Mouse (Mus musculus) CH12.LX (cell line): ENCODE data around the gene Kctd17. TPM values are rescaled to one million over a fixed set of nuclear protein-coding genes. Genes with fewer than 3 reads are reported as not detected.

Source experiments
- DNase-seq: peaks from one replicate; pipeline ENCODE4 v3.0.0-alpha.2; 2013; ENCODE audit errors: extremely low read depth
- H3K27ac ChIP-seq: 2 replicates; pipeline ENCODE4 v1.5.1; 2012; ENCODE audit warnings: low read depth, mild to moderate bottlenecking, control low read depth, moderate library complexity; ENCODE audit not compliant: insufficient read depth
- H3K27me3 ChIP-seq: replicated peaks from 2 replicates; pipeline ENCODE3; 2012; ENCODE audit warnings: inconsistent platforms
- H3K36me3 ChIP-seq, 2 experiments: replicated peaks in 1 of 2; 2 replicates each; pipeline versions ENCODE3 to v1.6.1; 2012; ENCODE audit warnings: inconsistent platforms in 1 of 2, low read length in 1 of 2, mild to moderate bottlenecking in 1 of 2, mixed read lengths in 1 of 2, moderate library complexity in 1 of 2; ENCODE audit not compliant: control insufficient read depth in 1 of 2, insufficient read depth in 1 of 2
- H3K4me1 ChIP-seq, 2 experiments: 2 replicates each; pipeline ENCODE4 v1.6.1; 2012; ENCODE audit warnings: inconsistent platforms in 1 of 2, moderate library complexity in 1 of 2; ENCODE audit not compliant: insufficient read depth in 2 of 2, control insufficient read depth in 1 of 2
- H3K4me2 ChIP-seq: 2 replicates; pipeline ENCODE4 v1.6.1; 2012; ENCODE audit warnings: low read depth, mild to moderate bottlenecking, control low read depth; ENCODE audit not compliant: poor library complexity, insufficient read depth, severe bottlenecking
- H3K4me3 ChIP-seq, 3 experiments: fragments of 150-350 bp in 1 of 3; sonication (generic) in 1 of 3; replicated peaks in 1 of 3; 2 replicates each; pipeline versions ENCODE3 to v1.5.1; 2011 to 2012; ENCODE audit warnings: low read depth in 2 of 3, low read length in 2 of 3, mild to moderate bottlenecking in 2 of 3, moderate library complexity in 2 of 3, control low read depth in 1 of 3, improper control_type of control experiment in 1 of 3, inconsistent platforms in 1 of 3, mixed read lengths in 1 of 3; ENCODE audit not compliant: poor library complexity in 1 of 3
- H3K79me2 ChIP-seq: replicated peaks from 2 replicates; pipeline ENCODE4 v1.6.1; 2012; ENCODE audit warnings: mild to moderate bottlenecking, moderate library complexity; ENCODE audit not compliant: control insufficient read depth, poor library complexity, insufficient read depth, severe bottlenecking; ENCODE audit errors: extremely low read depth
- H3K9ac ChIP-seq: 2 replicates; pipeline ENCODE4 v1.6.1; 2012; ENCODE audit warnings: low read depth, mild to moderate bottlenecking, control low read depth, moderate library complexity; ENCODE audit not compliant: insufficient read depth
- H3K9me3 ChIP-seq: replicated peaks from 2 replicates; pipeline ENCODE3; 2012; ENCODE audit warnings: low read length, inconsistent platforms, mixed read lengths
- BHLHE40 ChIP-seq: IDR thresholded peaks from 2 replicates; pipeline ENCODE4 v1.6.1; 2011; ENCODE audit warnings: mild to moderate bottlenecking, low read depth, low read length, improper control_type of control experiment
- CHD1 ChIP-seq: IDR thresholded peaks from 2 replicates; pipeline ENCODE4 v1.6.1; 2012; ENCODE audit warnings: low read depth, low read length, improper control_type of control experiment, inconsistent platforms
- CHD2 ChIP-seq: IDR thresholded peaks from 2 replicates; pipeline ENCODE4 v1.6.1; 2011; ENCODE audit warnings: low read length, improper control_type of control experiment
- CTCF ChIP-seq, 2 experiments: IDR thresholded peaks in 1 of 2; conservative IDR thresholded peaks in 1 of 2; 2 replicates each; pipeline ENCODE4 v1.5.1; 2011 to 2012; ENCODE audit warnings: low read depth in 2 of 2, low read length in 2 of 2, improper control_type of control experiment in 1 of 2, inconsistent platforms in 1 of 2, mild to moderate bottlenecking in 1 of 2, moderate library complexity in 1 of 2
- E2F4 ChIP-seq: IDR thresholded peaks from 2 replicates; pipeline ENCODE4 v1.6.1; 2011; ENCODE audit warnings: low read depth, low read length, improper control_type of control experiment; ENCODE audit not compliant: insufficient replicate concordance
- EP300 ChIP-seq: IDR thresholded peaks from 2 replicates; pipeline ENCODE4 v1.6.1; 2011; ENCODE audit warnings: low read length, improper control_type of control experiment
- ETS1 ChIP-seq: conservative IDR thresholded peaks from 2 replicates; pipeline ENCODE4 v1.6.1; 2012; ENCODE audit warnings: low read depth, mild to moderate bottlenecking, inconsistent platforms, low read length, improper control_type of control experiment, moderate library complexity
- HCFC1 ChIP-seq: IDR thresholded peaks from 2 replicates; pipeline ENCODE4 v1.6.1; 2012; ENCODE audit warnings: low read depth, mild to moderate bottlenecking, inconsistent platforms, low read length, improper control_type of control experiment
- IRF4 ChIP-seq: IDR thresholded peaks from 2 replicates; pipeline ENCODE4 v1.6.1; 2014; ENCODE audit warnings: low read depth, mild to moderate bottlenecking, inconsistent platforms, low read length, improper control_type of control experiment
- JUN ChIP-seq: IDR thresholded peaks from 2 replicates; pipeline ENCODE4 v1.6.1; 2011; ENCODE audit warnings: low read depth, mild to moderate bottlenecking, low read length, improper control_type of control experiment, moderate library complexity; ENCODE audit not compliant: insufficient read depth
- JUND ChIP-seq: conservative IDR thresholded peaks from 2 replicates; pipeline ENCODE4 v1.6.1; 2011; ENCODE audit warnings: low read depth, low read length, improper control_type of control experiment
- KAT2A ChIP-seq: IDR thresholded peaks from 2 replicates; pipeline ENCODE4 v1.6.1; 2012; ENCODE audit warnings: low read length, improper control_type of control experiment, inconsistent platforms; ENCODE audit not compliant: insufficient replicate concordance
- MAFK ChIP-seq: IDR thresholded peaks from 2 replicates; pipeline ENCODE4 v1.6.1; 2011; ENCODE audit warnings: low read length, improper control_type of control experiment; ENCODE audit not compliant: insufficient replicate concordance
- MAX ChIP-seq: IDR thresholded peaks from 2 replicates; pipeline ENCODE4 v1.6.1; 2011; ENCODE audit warnings: low read length, improper control_type of control experiment
- MAZ ChIP-seq: IDR thresholded peaks from 2 replicates; pipeline ENCODE4 v1.6.1; 2012; ENCODE audit warnings: low read depth, mild to moderate bottlenecking, inconsistent platforms, low read length, improper control_type of control experiment, moderate library complexity
- MEF2A ChIP-seq: IDR thresholded peaks from 2 replicates; pipeline ENCODE4 v1.6.1; 2014; ENCODE audit warnings: low read depth, mild to moderate bottlenecking, inconsistent platforms, low read length, improper control_type of control experiment, borderline replicate concordance
- MXI1 ChIP-seq: IDR thresholded peaks from 2 replicates; pipeline ENCODE4 v1.6.1; 2011; ENCODE audit warnings: mild to moderate bottlenecking, low read depth, low read length, improper control_type of control experiment
- MYC ChIP-seq: IDR thresholded peaks from 2 replicates; pipeline ENCODE4 v1.6.1; 2011; ENCODE audit warnings: low read depth, mild to moderate bottlenecking, improper control_type of control experiment, low read length
- NELFE ChIP-seq: IDR thresholded peaks from 2 replicates; pipeline ENCODE4 v1.6.1; 2011; ENCODE audit warnings: low read depth, low read length, improper control_type of control experiment
- POLR2AphosphoS2 ChIP-seq: IDR thresholded peaks from 2 replicates; pipeline ENCODE4 v1.6.1; 2011; ENCODE audit warnings: low read depth, low read length, improper control_type of control experiment
- RAD21 ChIP-seq: IDR thresholded peaks from 2 replicates; pipeline ENCODE4 v1.6.1; 2011; ENCODE audit warnings: low read depth, mild to moderate bottlenecking, low read length, improper control_type of control experiment, moderate library complexity
- RCOR1 ChIP-seq: conservative IDR thresholded peaks from 2 replicates; pipeline ENCODE4 v1.6.1; 2012; ENCODE audit warnings: low read depth, mild to moderate bottlenecking, inconsistent platforms, low read length, improper control_type of control experiment
- SIN3A ChIP-seq: IDR thresholded peaks from 2 replicates; pipeline ENCODE4 v1.6.1; 2012; ENCODE audit warnings: low read length, improper control_type of control experiment, inconsistent platforms
- SMC3 ChIP-seq: IDR thresholded peaks from 2 replicates; pipeline ENCODE4 v1.6.1; 2011; ENCODE audit warnings: low read depth, low read length, improper control_type of control experiment
- TCF12 ChIP-seq: IDR thresholded peaks from 2 replicates; pipeline ENCODE4 v1.6.1; 2014; ENCODE audit warnings: low read depth, mild to moderate bottlenecking, inconsistent platforms, low read length, improper control_type of control experiment
- UBTF ChIP-seq: IDR thresholded peaks from 2 replicates; pipeline ENCODE4 v1.6.1; 2012; ENCODE audit warnings: low read depth, mild to moderate bottlenecking, inconsistent platforms, low read length, improper control_type of control experiment, moderate library complexity
- USF1 ChIP-seq: IDR thresholded peaks from 2 replicates; pipeline ENCODE4 v1.6.1; 2014; ENCODE audit warnings: low read depth, mild to moderate bottlenecking, inconsistent platforms, low read length, improper control_type of control experiment
- USF2 ChIP-seq: conservative IDR thresholded peaks from 2 replicates; pipeline ENCODE4 v1.6.1; 2011; ENCODE audit warnings: low read depth, low read length, improper control_type of control experiment
- ZC3H11A ChIP-seq: IDR thresholded peaks from 2 replicates; pipeline ENCODE4 v1.6.1; 2012; ENCODE audit warnings: low read depth, mild to moderate bottlenecking, inconsistent platforms, low read length, improper control_type of control experiment
- ZMIZ1 ChIP-seq: IDR thresholded peaks from 2 replicates; pipeline ENCODE4 v1.6.1; 2012; ENCODE audit warnings: low read depth, mild to moderate bottlenecking, inconsistent platforms, low read length, improper control_type of control experiment
- ZNF384 ChIP-seq: IDR thresholded peaks from 2 replicates; pipeline ENCODE4 v1.6.1; 2012; ENCODE audit warnings: low read depth, low read length, improper control_type of control experiment, inconsistent platforms
- dilution Hi-C: fragments of 300-500 bp; cut with MboI; formaldehyde crosslinking; loops from 2 replicates; pipeline ENCODE4 v1.14.3; 2020; ENCODE audit warnings: low sequenced_read_pairs; ENCODE audit not compliant: extremely low pct_unique_long_range_greater_than_20kb, extremely low pct_ligation_motif_present
- in situ Hi-C: fragments of 300-500 bp; cut with MboI; formaldehyde crosslinking; loops from 3 replicates; pipeline ENCODE4 v1.14.3; 2019; ENCODE audit warnings: low sequenced_read_pairs, low pct_ligation_motif_present, low pct_unique_long_range_greater_than_20kb, mixed read lengths
- polyA plus RNA-seq: library from polyadenylated mRNA; unstranded; fragments of >175 nt; gene quantifications from 2 replicates; pipeline ENCODE4 v1.2.1, GENCODE M21; 2012; ENCODE audit warnings: low read depth; ENCODE audit not compliant: insufficient read length
- total RNA-seq, 2 experiments: library from RNA; depleted of rRNA; stranded (reverse); fragments of 300-350 nt in 1 of 2; fragments of >200 nt in 1 of 2; gene quantifications; 2 replicates each; pipeline ENCODE4 v1.2.3; 2012 to 2014

The Kctd17 gene
- total and polyA plus RNA-seq, 3 experiments: not detected

- in situ Hi-C loops: no loop called here
- no peak overlapping the region for H3K4me3 ChIP-seq
- peaks cover 44 to 76% of the 10 kb centered on the region in 2 experiments for H3K4me1 ChIP-seq
- H3K27me3 ChIP-seq: no peaks in the 10 kb centered on the region
- no peak overlapping the region for H3K4me2 ChIP-seq
- no peak overlapping the region for H3K9ac ChIP-seq
- no peaks in the 10 kb centered on the region for H3K79me2 ChIP-seq
- TF ChIP-seq ZNF384 (no peak), IRF4 (no peak), BHLHE40 (no peak), TCF12 (no peak), RCOR1 (no peak), POLR2AphosphoS2 (no peak), CHD1 (no peak), NELFE (no peak), MAZ (no peak), MAX (no peak), UBTF (no peak), EP300 (no peak), MAFK (no peak), USF2 (no peak), KAT2A (no peak), CHD2 (no peak), USF1 (no peak)
- H3K9me3 ChIP-seq: no peaks in the 10 kb centered on the region
- dilution Hi-C loops: no loop called here
- no peak overlapping the region for H3K27ac ChIP-seq
- H3K36me3 ChIP-seq: no peaks in the 10 kb centered on the region
- no peak for DNase-seq
Observed at GRCm38 (mm10) chr15:78473442-78473841, 45.1 kb downstream of the Kctd17 start.

- in situ Hi-C loops: no loop called here
- Histone ChIP-seq H3K9me3 (no peaks in the 10 kb centered on the region), H3K36me3 (peaks cover 7 to 17% of the 10 kb centered on the region in 2 experiments), H3K4me3 (peak overlapping the region in 1 of 3 experiments; percentile 26), H3K27me3 (no peaks in the 10 kb centered on the region), H3K27ac (peak overlapping the region; percentile 86), H3K4me1 (peaks cover 39 to 77% of the 10 kb centered on the region in 2 experiments), H3K9ac (peak overlapping the region; percentile 2; the same call in 1 of the 2 replicates), H3K79me2 (no peaks in the 10 kb centered on the region), H3K4me2 (peak overlapping the region; percentile 4)
- DNase-seq: peak; percentile 88
- dilution Hi-C loops: no loop called here
- peak; percentile 74; the same call in 1 of the 2 replicates for TF ChIP-seq MEF2A
- no peak for TF ChIP-seq JUND
- 0 out of 2 replicates have a peak, but pooled peaks have one; percentile 29 for TF ChIP-seq MXI1
- TF ChIP-seq JUN: no peak
- TF ChIP-seq ZNF384: no peak
- TF ChIP-seq CTCF (conservative IDR thresholded peaks at IDR 0.05 in 1 of 2, IDR thresholded peaks at IDR 0.05 in 1 of 2; ENCODE audit: low read depth in 2 of 2, low read length in 2 of 2): no peak
- peak; percentile 58; the same call in 1 of the 2 replicates for TF ChIP-seq BHLHE40
- peak; percentile 25; the same call in 1 of the 2 replicates for TF ChIP-seq MAX
- TF ChIP-seq TCF12: peak; percentile 78
- TF ChIP-seq ZMIZ1: no peak
- TF ChIP-seq IRF4: peak; percentile 78
- TF ChIP-seq NELFE: peak; percentile 52; the same call in 1 of the 2 replicates
- peak; percentile 76; the same call in 1 of the 2 replicates for TF ChIP-seq MAZ
- TF ChIP-seq RAD21: no peak; the same call in none of the 2 replicates
- TF ChIP-seq ETS1: peak; percentile 64
- TF ChIP-seq MYC: 0 out of 2 replicates have a peak, but pooled peaks have one; percentile 42
- no peak for TF ChIP-seq E2F4
- TF ChIP-seq SMC3: no peak
- TF ChIP-seq ZC3H11A: no peak
- 0 out of 2 replicates have a peak, but pooled peaks have one; percentile 19 for TF ChIP-seq SIN3A
- peak; percentile 52 for TF ChIP-seq HCFC1
- 0 out of 2 replicates have a peak, but pooled peaks have one; percentile 11 for TF ChIP-seq KAT2A
- no peak for TF ChIP-seq USF1
- TF ChIP-seq USF2: no peak
- no peak; the same call in 1 of the 2 replicates for TF ChIP-seq CHD2
Observed at GRCm38 (mm10) chr15:78475604-78476031, 47.3 kb downstream of the Kctd17 start.
